Mouse (Mus musculus) MEL (cell line): ENCODE data around the gene Mcoln1. TPM values are rescaled to one million over a fixed set of nuclear protein-coding genes. Genes with fewer than 3 reads are reported as not detected.
A peak's percentile ranks its signal among the peaks of the same experiment; 100 is the strongest.

Experiments
- DNase-seq: peaks from one replicate; pipeline ENCODE4 v3.0.0; 2011; ENCODE audit warnings: low read depth, low spot score
- H3K27ac ChIP-seq: 2 replicates; pipeline ENCODE4 v1.5.1; 2012; ENCODE audit warnings: low read depth, mild to moderate bottlenecking, control low read depth, low read length, moderate library complexity; ENCODE audit not compliant: control insufficient read depth
- H3K27me3 ChIP-seq, 2 experiments: fragments of 150-350 bp in 1 of 2; sonication (generic) in 1 of 2; 2 replicates each; pipeline ENCODE4 v1.6.1; 2012; ENCODE audit warnings: low read length in 2 of 2, mild to moderate bottlenecking in 2 of 2, improper control_type of control experiment in 1 of 2, moderate library complexity in 1 of 2; ENCODE audit not compliant: insufficient read depth in 2 of 2, control insufficient read depth in 1 of 2
- H3K36me3 ChIP-seq, 2 experiments: 2 replicates each; pipeline ENCODE4 v1.6.1; 2012 to 2014; ENCODE audit warnings: low read length in 2 of 2, improper control_type of control experiment in 1 of 2, inconsistent platforms in 1 of 2, mild to moderate bottlenecking in 1 of 2; ENCODE audit not compliant: insufficient read depth in 2 of 2, control insufficient read depth in 1 of 2
- H3K4me1 ChIP-seq, 2 experiments: fragments of 150-350 bp in 1 of 2; sonication (generic) in 1 of 2; 2 replicates each; pipeline ENCODE4 v1.6.1; 2012; ENCODE audit warnings: low read length in 2 of 2, improper control_type of control experiment in 1 of 2, mild to moderate bottlenecking in 1 of 2; ENCODE audit not compliant: insufficient read depth in 2 of 2, control insufficient read depth in 1 of 2
- H3K4me3 ChIP-seq, 2 experiments: fragments of 150-350 bp in 1 of 2; sonication (generic) in 1 of 2; 2 replicates each; pipeline ENCODE4 v1.5.1; 2012; ENCODE audit warnings: low read depth in 2 of 2, low read length in 2 of 2, mild to moderate bottlenecking in 2 of 2, moderate library complexity in 2 of 2, control low read depth in 1 of 2, improper control_type of control experiment in 1 of 2; ENCODE audit not compliant: control insufficient read depth in 1 of 2, insufficient read depth in 1 of 2
- H3K79me2 ChIP-seq: 2 replicates; pipeline ENCODE4 v1.6.1; 2012; ENCODE audit warnings: mild to moderate bottlenecking, low read length, moderate library complexity; ENCODE audit not compliant: control insufficient read depth, poor library complexity, insufficient read depth
- H3K9ac ChIP-seq: 2 replicates; pipeline ENCODE4 v1.6.1; 2012; ENCODE audit warnings: low read depth, mild to moderate bottlenecking, control low read depth, low read length, moderate library complexity; ENCODE audit not compliant: control insufficient read depth, poor library complexity, severe bottlenecking
- H3K9me3 ChIP-seq: fragments of 150-350 bp; sonication (generic); replicated peaks from 2 replicates; pipeline ENCODE4 v1.6.1; 2012; ENCODE audit warnings: mild to moderate bottlenecking, low read length, improper control_type of control experiment, moderate library complexity; ENCODE audit not compliant: insufficient read depth
- BHLHE40 ChIP-seq: IDR thresholded peaks from 2 replicates; pipeline ENCODE4 v1.6.1; 2012; ENCODE audit warnings: low read depth, mild to moderate bottlenecking, inconsistent platforms, low read length, improper control_type of control experiment, borderline replicate concordance
- CHD1 ChIP-seq: IDR thresholded peaks from 2 replicates; pipeline ENCODE4 v1.6.1; 2012; ENCODE audit warnings: low read depth, mild to moderate bottlenecking, inconsistent platforms, low read length, improper control_type of control experiment
- CTCF ChIP-seq, 3 experiments: IDR thresholded peaks in 2 of 3; conservative IDR thresholded peaks in 1 of 3; 2 replicates each; pipeline ENCODE4 v1.5.1; 2011 to 2012; ENCODE audit warnings: low read length in 3 of 3, low read depth in 2 of 3, mild to moderate bottlenecking in 2 of 3, improper control_type of control experiment in 1 of 3, inconsistent platforms in 1 of 3, mixed read lengths in 1 of 3, moderate library complexity in 1 of 3; ENCODE audit not compliant: control insufficient read depth in 1 of 3, insufficient read depth in 1 of 3, poor library complexity in 1 of 3, severe bottlenecking in 1 of 3
- E2F4 ChIP-seq: IDR thresholded peaks from 2 replicates; pipeline ENCODE4 v1.6.1; 2011; ENCODE audit warnings: low read depth, low read length, improper control_type of control experiment, borderline replicate concordance
- ELF1 ChIP-seq: IDR thresholded peaks from 2 replicates; pipeline ENCODE4 v1.6.1; 2014; ENCODE audit warnings: low read depth, mild to moderate bottlenecking, inconsistent platforms, low read length, improper control_type of control experiment, moderate library complexity
- GATA1 ChIP-seq: IDR thresholded peaks from 2 replicates; pipeline ENCODE4 v1.6.1; 2011; ENCODE audit warnings: low read depth, low read length, improper control_type of control experiment
- JUND ChIP-seq: IDR thresholded peaks from 2 replicates; pipeline ENCODE4 v1.6.1; 2011; ENCODE audit warnings: low read depth, mild to moderate bottlenecking, improper control_type of control experiment, low read length
- MAFK ChIP-seq: IDR thresholded peaks from 2 replicates; pipeline ENCODE4 v1.6.1; 2011; ENCODE audit warnings: low read depth, mild to moderate bottlenecking, low read length, improper control_type of control experiment, borderline replicate concordance
- MAX ChIP-seq: IDR thresholded peaks from 2 replicates; pipeline ENCODE4 v1.6.1; 2011; ENCODE audit warnings: low read length, improper control_type of control experiment
- MYB ChIP-seq: IDR thresholded peaks from 2 replicates; pipeline ENCODE4 v1.6.1; 2011; ENCODE audit warnings: mild to moderate bottlenecking, low read depth, low read length, improper control_type of control experiment
- NRF1 ChIP-seq: IDR thresholded peaks from 2 replicates; pipeline ENCODE4 v1.6.1; 2014; ENCODE audit warnings: low read depth, mild to moderate bottlenecking, inconsistent platforms, low read length, improper control_type of control experiment, moderate library complexity; ENCODE audit not compliant: poor library complexity, insufficient read depth, severe bottlenecking
- POLR2A ChIP-seq, 2 experiments: IDR thresholded peaks; 2 replicates each; pipeline ENCODE4 v1.6.1; 2011 to 2012; ENCODE audit warnings: low read length in 2 of 2, mild to moderate bottlenecking in 2 of 2, control low read depth in 1 of 2, improper control_type of control experiment in 1 of 2, low read depth in 1 of 2, moderate library complexity in 1 of 2; ENCODE audit not compliant: control insufficient read depth in 1 of 2, insufficient read depth in 1 of 2, poor library complexity in 1 of 2
- POLR2AphosphoS2 ChIP-seq: IDR thresholded peaks from 2 replicates; pipeline ENCODE4 v1.6.1; 2011; ENCODE audit warnings: low read length, improper control_type of control experiment
- POLR2AphosphoS5 ChIP-seq: IDR thresholded peaks from 2 replicates; pipeline ENCODE4 v1.6.1; 2012; ENCODE audit warnings: low read depth, borderline replicate concordance, mild to moderate bottlenecking, inconsistent platforms, low read length, moderate library complexity, mixed read lengths
- RAD21 ChIP-seq: IDR thresholded peaks from 2 replicates; pipeline ENCODE4 v1.6.1; 2011; ENCODE audit warnings: mild to moderate bottlenecking, low read depth, low read length, improper control_type of control experiment
- RCOR1 ChIP-seq: IDR thresholded peaks from 2 replicates; pipeline ENCODE4 v1.6.1; 2012; ENCODE audit warnings: low read depth, mild to moderate bottlenecking, inconsistent platforms, low read length, improper control_type of control experiment
- SIN3A ChIP-seq: IDR thresholded peaks from 2 replicates; pipeline ENCODE4 v1.6.1; 2012; ENCODE audit warnings: low read length, improper control_type of control experiment, inconsistent platforms
- SMC3 ChIP-seq: IDR thresholded peaks from 2 replicates; pipeline ENCODE4 v1.6.1; 2011; ENCODE audit warnings: low read depth, low read length, improper control_type of control experiment
- TAL1 ChIP-seq: IDR thresholded peaks from 2 replicates; pipeline ENCODE4 v1.6.1; 2012; ENCODE audit warnings: mild to moderate bottlenecking, inconsistent platforms, low read length, moderate library complexity, mixed read lengths
- TCF12 ChIP-seq: IDR thresholded peaks from 2 replicates; pipeline ENCODE4 v1.6.1; 2014; ENCODE audit warnings: low read depth, mild to moderate bottlenecking, inconsistent platforms, low read length, improper control_type of control experiment, moderate library complexity
- USF1 ChIP-seq: IDR thresholded peaks from 2 replicates; pipeline ENCODE4 v1.6.1; 2014; ENCODE audit warnings: low read depth, mild to moderate bottlenecking, inconsistent platforms, low read length, improper control_type of control experiment, moderate library complexity
- USF2 ChIP-seq, 2 experiments: IDR thresholded peaks; 2 replicates each; pipeline ENCODE4 v1.6.1; 2011 to 2012; ENCODE audit warnings: improper control_type of control experiment in 2 of 2, low read length in 2 of 2, borderline replicate concordance in 1 of 2, inconsistent platforms in 1 of 2, low read depth in 1 of 2, mild to moderate bottlenecking in 1 of 2; ENCODE audit not compliant: insufficient read depth in 1 of 2
- ZKSCAN1 ChIP-seq: IDR thresholded peaks from 2 replicates; pipeline ENCODE4 v1.6.1; 2012; ENCODE audit warnings: low read depth, mild to moderate bottlenecking, inconsistent platforms, low read length, improper control_type of control experiment, moderate library complexity
- polyA plus RNA-seq, 2 experiments: library from polyadenylated mRNA; stranded (reverse) in 1 of 2; unstranded in 1 of 2; fragments of >175 nt in 1 of 2; fragments of >200 nt in 1 of 2; gene quantifications; 2 replicates each; pipeline versions ENCODE4 v1.2.1 to v1.2.4; 2012; ENCODE audit warnings: low replicate concordance in 2 of 2, low read depth in 1 of 2; ENCODE audit not compliant: insufficient read length in 2 of 2, insufficient read depth in 1 of 2, missing spikeins in 1 of 2
- total RNA-seq: library from RNA; depleted of rRNA; stranded (reverse); fragments of 300-350 nt; gene quantifications from 2 replicates; pipeline ENCODE4 v1.2.3, GENCODE M21; 2012

Mcoln1 gene
- total and polyA plus RNA-seq, 3 experiments: 18.0 to 47.6 TPM; not detected in 1

DNA sequence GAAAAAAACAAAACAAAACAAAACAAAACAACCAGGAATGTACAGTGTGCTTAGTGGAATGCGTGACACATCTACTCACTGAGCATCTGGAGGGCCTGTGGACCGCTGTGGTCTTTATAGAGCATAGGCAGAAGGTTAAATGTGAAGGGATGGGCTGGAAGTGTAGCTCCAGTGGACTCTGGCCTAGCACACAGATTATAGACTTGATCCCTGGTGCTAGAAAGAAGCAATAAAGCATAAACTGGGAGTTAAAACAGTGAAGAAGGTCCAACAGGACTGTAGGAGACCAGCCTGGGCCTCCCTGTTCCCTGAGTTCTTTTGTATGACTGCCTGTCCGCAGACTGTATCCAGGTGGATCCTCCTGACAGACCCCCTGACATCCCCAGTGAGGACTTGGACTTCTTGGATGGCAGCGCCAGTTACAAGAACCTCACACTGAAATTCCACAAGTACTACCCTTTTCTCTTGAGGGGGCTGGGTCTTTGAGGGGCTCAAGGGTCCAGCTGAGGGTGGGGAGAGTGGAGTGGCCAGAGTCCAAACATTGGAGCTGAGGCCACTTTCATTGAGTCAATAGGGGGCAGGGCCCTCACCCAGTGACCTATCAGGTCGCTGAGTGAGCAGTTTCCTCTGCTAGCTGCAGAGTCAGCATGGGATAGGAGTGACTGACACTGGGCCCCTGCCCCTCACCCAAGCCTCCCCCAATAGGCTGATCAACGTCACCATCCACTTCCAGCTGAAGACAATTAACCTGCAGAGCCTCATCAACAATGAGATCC is 7.9 kb downstream of the Mcoln1 start:
- H3K9ac ChIP-seq: no peak overlapping the region
- H3K4me3 ChIP-seq: no peak overlapping the region
- H3K79me2 ChIP-seq: no peaks in the 10 kb centered on the region
- no peaks in the 10 kb centered on the region for H3K9me3 ChIP-seq
- H3K27ac ChIP-seq: no peak overlapping the region
- no peaks in the 10 kb centered on the region for H3K4me1 ChIP-seq
- no peak for DNase-seq
- no peaks in the 10 kb centered on the region for H3K27me3 ChIP-seq
- H3K36me3 ChIP-seq: no peaks in the 10 kb centered on the region; a peak in 1 of 4 replicates
- no peak for TF ChIP-seq POLR2AphosphoS2
- TF ChIP-seq CHD1: no peak
- no peak for TF ChIP-seq MAFK
- no peak for TF ChIP-seq CTCF (IDR thresholded peaks at IDR 0.05 in 2 of 3, conservative IDR thresholded peaks at IDR 0.05 in 1 of 3; ENCODE audit: control insufficient read depth in 1 of 3, insufficient read depth in 1 of 3, low read depth in 2 of 3, low read length in 3 of 3, poor library complexity in 1 of 3, severe bottlenecking in 1 of 3)
- TF ChIP-seq GATA1: no peak
- TF ChIP-seq POLR2AphosphoS5: no peak
- TF ChIP-seq USF2 (IDR thresholded peaks at IDR 0.05; ENCODE audit: borderline replicate concordance in 1 of 2, insufficient read depth in 1 of 2, low read depth in 1 of 2, low read length in 2 of 2): no peak
- TF ChIP-seq ELF1: no peak
- TF ChIP-seq MYB: no peak
- TF ChIP-seq TCF12: no peak
- no peak for TF ChIP-seq POLR2A (IDR thresholded peaks at IDR 0.05; ENCODE audit: control insufficient read depth in 1 of 2, insufficient read depth in 1 of 2, low read depth in 1 of 2, low read length in 2 of 2, poor library complexity in 1 of 2)
- no peak for TF ChIP-seq ZKSCAN1
- TF ChIP-seq E2F4: no peak
- no peak for TF ChIP-seq TAL1
- no peak for TF ChIP-seq NRF1

DNA sequence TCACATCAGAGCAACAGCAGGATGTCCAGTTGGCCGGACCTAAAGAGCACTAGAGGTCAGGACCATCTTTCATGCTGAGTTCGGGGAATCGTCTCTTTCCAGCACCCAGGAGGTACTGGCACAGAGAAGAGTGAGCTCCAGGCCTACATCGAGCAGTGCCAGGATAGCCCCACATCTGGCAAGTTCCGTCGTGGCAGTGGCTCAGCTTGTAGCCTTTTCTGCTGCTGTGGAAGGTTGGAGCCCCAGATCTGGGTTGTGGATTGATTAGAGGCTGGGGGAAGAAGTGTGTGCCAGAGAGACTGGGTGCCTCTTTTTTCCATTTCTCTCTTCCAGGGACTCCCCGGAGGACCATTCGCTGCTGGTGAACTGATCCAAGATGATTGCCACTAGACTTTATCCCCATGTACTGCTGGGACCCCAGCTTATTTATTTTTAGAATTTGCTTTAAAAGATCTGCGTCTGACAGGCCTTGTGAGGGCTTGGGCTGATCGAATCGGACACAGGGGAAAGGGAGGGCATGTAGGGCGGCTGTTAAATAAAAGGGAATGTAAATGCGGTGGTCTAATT is 14.5 kb downstream of the Mcoln1 start:
- TF ChIP-seq BHLHE40: no peak
- TF ChIP-seq RAD21: no peak
- TF ChIP-seq POLR2AphosphoS2: no peak
- TF ChIP-seq RCOR1: no peak
- no peak for TF ChIP-seq CTCF (IDR thresholded peaks at IDR 0.05 in 2 of 3, conservative IDR thresholded peaks at IDR 0.05 in 1 of 3; ENCODE audit: control insufficient read depth in 1 of 3, insufficient read depth in 1 of 3, low read depth in 2 of 3, low read length in 3 of 3, poor library complexity in 1 of 3, severe bottlenecking in 1 of 3)
- no peak for TF ChIP-seq ZKSCAN1
- no peak for TF ChIP-seq MAX
- no peak for TF ChIP-seq JUND
- TF ChIP-seq USF1: no peak
- no peak for TF ChIP-seq POLR2A (IDR thresholded peaks at IDR 0.05; ENCODE audit: control insufficient read depth in 1 of 2, insufficient read depth in 1 of 2, low read depth in 1 of 2, low read length in 2 of 2, poor library complexity in 1 of 2)
- TF ChIP-seq SIN3A: no peak
- no peak for TF ChIP-seq SMC3
- TF ChIP-seq, all 39 proteins: peak for 0
- no peaks in the 10 kb centered on the region for H3K79me2 ChIP-seq
- no peak for DNase-seq
- peak overlapping the region; percentile 37 to 68 for H3K4me3 ChIP-seq
- no peaks in the 10 kb centered on the region for H3K27me3 ChIP-seq
- H3K4me1 ChIP-seq: peaks cover 0 to 3% of the 10 kb centered on the region in 2 experiments; a peak in 1 of 4 replicates
- no peaks in the 10 kb centered on the region for H3K9me3 ChIP-seq
- H3K36me3 ChIP-seq: peaks cover 0 to 4% of the 10 kb centered on the region in 2 experiments; a peak in 3 of 4 replicates
- 0 out of 2 replicates have a peak overlapping the region, but pooled peaks have one; percentile 20 for H3K27ac ChIP-seq
- peak overlapping the region; percentile 74 for H3K9ac ChIP-seq
